Mouse (Mus musculus): Measurements from ENCODE around the gene Scfd2. TPM values are rescaled to one million over a fixed set of nuclear protein-coding genes. Genes with fewer than 3 reads are reported as not detected.

Scfd2 gene
- 10 to 100 TPM; 13.3 TPM for total RNA-seq (2021)

DNA sequence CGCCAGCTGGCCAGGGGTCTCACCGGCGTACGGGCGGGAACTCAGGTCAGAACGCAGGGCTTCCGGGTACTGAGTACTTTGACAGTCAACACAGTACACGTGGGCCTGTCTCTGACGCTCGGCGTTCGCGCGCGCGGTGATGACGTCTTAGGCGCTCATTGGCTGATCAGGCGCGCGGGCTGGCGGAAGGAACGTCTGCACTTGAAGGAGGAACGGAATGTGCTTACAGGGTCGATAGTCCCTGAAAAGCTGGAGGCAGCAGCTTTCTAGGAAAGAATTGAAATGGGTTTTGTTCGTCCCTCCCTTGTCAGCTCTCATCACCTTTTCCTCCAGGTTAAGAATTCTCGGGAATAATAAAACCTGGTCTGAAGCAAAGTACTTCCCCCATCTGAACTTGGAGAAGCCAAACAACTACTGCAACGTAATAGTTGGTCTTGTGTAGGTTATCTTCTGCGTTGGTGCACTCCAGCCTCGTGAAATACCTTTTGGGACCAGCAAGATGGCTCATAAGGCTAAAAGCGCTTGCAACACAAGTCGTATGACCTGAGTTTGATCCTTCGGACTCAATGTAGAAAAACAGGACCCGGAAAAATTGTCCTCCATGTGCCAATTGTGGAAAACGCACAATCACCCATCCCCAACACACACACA, at the start of gene Scfd2:
Gene Scfd2 (minus strand): TSS at position 130 of the 651 bp plus-strand sequence.
- intact Hi-C loops (cut with DNase I), result no loop called here
- peak; percentile 98 to 99 for DNase-seq

GRCm38 (mm10) chr5:74571767-74572166, 40.2 kb upstream of the Scfd2 start:
- intact Hi-C loops (cut with DNase I), result no loop called here
- DNase-seq, result no peak

DNA sequence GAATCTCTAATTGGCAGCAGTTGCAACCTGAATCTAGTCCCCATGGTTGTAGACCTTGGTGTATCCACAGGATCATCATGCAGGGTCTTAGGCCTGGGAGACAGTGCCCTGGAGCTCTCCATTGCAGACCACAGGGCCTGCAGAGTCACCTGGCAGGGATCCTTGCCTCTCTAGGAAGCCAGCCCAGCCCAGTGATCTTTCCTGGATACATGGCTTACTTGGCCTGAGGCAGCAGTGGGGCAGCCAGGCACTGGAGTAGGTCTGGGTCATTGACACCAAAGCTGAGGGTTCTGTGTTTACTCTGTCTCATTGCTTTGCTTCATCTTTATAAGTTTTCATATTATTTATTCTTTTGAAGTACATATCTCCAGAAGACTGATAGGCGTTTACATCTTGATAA, 29.6 kb upstream of the Scfd2 start:
- peak in 1 of 2 experiments; percentile 7 for DNase-seq
- intact Hi-C loops (cut with DNase I), result no loop called here

GRCm38 (mm10) chr5:74549566-74549965, 18.0 kb upstream of the Scfd2 start:
- no peak for DNase-seq
- intact Hi-C loops (cut with DNase I), result no loop called here

- intact Hi-C loops (cut with DNase I), result no loop called here
- no peak for DNase-seq
Measured at GRCm38 (mm10) chr5:74545606-74546005, 14.0 kb upstream of the Scfd2 start.

DNA sequence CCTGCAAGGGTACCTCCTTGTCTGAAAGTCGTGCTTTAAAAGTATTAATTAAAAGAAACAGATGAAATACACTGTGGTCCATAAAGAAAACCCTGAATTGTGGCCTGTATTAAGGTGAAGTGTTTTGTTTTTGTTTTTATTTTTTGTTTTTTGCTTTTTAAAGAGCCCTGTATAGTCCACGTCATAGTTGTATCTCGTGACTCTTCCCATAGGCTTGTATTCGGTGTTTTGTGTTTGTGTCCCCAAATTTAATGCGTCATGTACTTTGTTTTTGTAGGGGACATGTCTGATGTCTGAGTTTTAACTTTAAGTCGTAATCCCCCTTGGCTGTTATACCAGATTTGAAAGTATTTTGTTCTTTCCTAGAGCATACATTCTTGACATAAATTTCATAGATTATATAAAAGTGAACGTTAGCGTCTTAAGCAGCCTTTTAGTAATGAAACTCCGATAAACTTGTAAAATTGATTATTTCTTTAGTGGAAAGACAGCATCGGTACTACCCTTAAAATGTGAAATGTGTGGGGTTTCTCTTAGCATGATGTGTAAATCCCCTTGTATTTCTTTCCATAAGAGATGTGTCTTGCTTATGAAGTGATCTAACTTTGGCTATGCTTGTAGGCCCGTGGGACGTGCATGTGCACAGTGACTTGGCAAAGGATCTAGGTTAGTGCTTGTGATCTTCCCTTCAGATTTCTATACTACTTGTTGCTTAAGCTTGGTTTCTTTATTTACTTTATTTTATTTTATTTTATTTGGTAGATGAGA, 4.8 kb upstream of the Scfd2 start:
- DNase-seq, result no peak
- intact Hi-C loops (cut with DNase I), result loop anchor here (5.0 kb wide), 2 partner anchors 224 to 621 kb away; no protein-coding TSS in a partner anchor

GRCm38 (mm10) chr5:74535240-74536021, 3.9 kb upstream of the Scfd2 start, which contains the start of gene Fip1l1:
Gene Fip1l1 (plus strand): TSS chr5:74535449.
- intact Hi-C loops (cut with DNase I), result loop anchor here (5.0 kb wide), 2 partner anchors 223 to 622 kb away; no protein-coding TSS in a partner anchor
- DNase-seq, result peak; percentile 93 to 94

- intact Hi-C loops (cut with DNase I), result no loop called here
- DNase-seq, result no peak
Measured at GRCm38 (mm10) chr5:74530785-74531184, 774 bp downstream of the Scfd2 start.

DNA sequence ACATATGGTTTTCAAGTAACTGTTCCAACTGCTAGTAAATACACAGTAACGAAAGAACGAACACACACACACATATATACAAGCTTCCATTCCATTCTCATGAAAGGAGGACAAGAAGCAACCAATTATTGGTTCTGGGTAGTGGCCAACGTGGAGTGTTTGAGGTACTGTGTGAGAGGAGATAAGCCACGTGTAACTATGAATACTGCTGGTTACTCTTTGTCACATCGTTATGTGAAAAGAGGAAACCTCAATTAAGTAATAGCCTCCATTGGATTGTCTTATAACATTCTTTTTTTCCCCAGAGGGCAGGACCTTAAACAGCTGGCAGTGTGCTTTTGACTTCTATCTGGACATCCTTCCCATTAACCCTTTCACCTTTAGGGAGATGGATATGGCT, 4.5 kb downstream of the Scfd2 start:
- intact Hi-C loops (cut with DNase I), result no loop called here
- DNase-seq, result no peak

DNA sequence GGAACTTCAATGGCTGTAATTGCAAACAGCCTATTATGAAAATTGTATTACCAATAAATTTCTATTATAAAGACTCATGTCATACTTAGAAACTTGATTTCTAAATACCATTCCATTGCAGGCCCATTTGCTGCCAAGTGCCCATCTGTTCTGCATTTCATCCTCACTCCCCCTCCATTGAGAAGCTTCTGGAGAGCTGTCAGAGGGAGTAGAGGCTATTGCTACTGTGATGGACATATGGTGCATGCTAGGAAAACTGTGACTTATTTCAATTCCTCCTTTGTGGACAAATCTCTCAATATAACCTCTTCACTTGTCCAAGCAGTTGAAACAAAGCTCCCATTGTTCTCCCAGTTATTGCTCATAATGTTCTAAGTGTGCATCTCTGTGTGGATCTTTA, 19.9 kb downstream of the Scfd2 start:
- DNase-seq, result peak; percentile 9 to 10
- intact Hi-C loops (cut with DNase I), result no loop called here

DNA sequence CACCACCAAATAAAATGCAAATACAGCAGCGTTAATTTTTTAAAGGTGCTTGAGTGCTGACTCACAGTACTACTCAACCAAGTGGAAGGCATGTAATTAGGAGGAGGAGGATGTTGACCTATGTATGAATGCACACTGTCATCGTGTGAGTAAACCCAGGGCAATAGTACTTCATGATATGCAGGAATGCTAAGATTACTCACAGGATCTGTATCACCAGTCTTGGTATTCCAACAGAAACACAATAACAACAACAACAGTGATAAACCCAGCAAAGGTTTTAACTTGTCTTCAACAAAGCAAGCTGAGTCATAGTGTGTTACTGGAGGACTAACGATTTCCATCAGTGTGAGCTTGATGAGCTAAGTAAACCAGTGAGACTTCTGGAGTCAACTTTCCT, 38.9 kb downstream of the Scfd2 start:
- intact Hi-C loops (cut with DNase I), result no loop called here
- no peak for DNase-seq

DNA sequence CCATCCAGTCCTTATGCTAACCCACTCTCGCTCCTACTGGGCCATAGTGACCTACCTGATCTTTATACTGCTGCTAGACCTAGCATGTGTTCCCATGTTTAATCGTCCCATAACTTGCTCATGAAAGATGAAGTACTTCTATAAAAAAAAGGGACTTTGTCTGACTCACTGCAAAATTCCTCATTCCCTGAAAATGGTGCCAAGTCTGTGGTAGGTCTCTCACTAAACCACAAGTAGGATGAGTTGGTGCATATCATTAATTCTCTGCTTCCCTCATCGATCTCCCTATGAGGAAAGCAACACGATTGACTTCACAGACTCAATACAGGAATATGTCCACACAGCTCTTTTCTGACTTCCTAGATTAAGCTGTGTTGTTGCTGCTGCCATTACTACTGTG, 46.9 kb downstream of the Scfd2 start:
- intact Hi-C loops (cut with DNase I), result no loop called here

DNA sequence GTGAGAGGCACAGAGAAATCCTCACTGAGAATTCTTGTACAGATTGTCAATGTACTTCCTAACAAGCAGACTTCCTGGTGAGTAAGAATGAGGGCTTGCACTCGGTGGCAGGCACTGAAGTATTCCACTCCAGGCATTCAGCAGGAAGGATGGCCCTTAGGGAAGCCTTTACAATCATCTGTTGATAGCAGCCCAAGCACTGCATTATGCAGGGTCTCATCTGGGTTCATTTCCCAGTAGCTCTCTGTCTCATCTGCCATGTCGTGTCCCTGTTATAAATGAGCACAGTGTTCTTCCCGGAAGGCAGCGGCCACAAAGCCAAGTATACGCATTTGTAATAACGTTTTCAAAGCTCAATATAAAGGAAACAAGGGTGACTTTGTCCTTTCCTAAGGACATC, 48.9 kb downstream of the Scfd2 start:
- DNase-seq, result no peak
- intact Hi-C loops (cut with DNase I), result no loop called here

More for the DNA sequence above, 46.9 kb downstream of the Scfd2 start:
- no peak for DNase-seq

DNA sequence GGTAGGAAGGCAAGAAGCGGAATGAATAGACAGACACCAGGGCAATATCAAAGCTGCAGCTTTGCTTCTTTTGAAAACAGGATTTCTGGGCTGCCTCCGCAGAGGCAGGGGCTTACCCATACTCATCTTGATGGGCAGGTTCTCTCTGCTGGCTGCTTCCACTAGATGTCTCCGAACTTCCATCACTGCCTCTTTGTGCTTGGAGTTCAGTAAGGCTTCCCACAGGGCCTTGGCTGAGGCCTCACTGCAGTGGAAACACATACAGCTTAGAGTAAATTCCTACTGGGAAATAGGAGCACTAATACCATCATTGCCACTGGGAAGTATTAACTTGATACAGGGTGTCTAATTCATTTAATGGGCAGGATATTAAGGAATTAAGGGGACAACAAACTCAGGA, 49.5 kb downstream of the Scfd2 start:
- intact Hi-C loops (cut with DNase I), result no loop called here
- DNase-seq, result no peak

- intact Hi-C loops (cut with DNase I), result no loop called here
- DNase-seq, result no peak
Measured at GRCm38 (mm10) chr5:74480409-74480808, 51.1 kb downstream of the Scfd2 start.

DNA sequence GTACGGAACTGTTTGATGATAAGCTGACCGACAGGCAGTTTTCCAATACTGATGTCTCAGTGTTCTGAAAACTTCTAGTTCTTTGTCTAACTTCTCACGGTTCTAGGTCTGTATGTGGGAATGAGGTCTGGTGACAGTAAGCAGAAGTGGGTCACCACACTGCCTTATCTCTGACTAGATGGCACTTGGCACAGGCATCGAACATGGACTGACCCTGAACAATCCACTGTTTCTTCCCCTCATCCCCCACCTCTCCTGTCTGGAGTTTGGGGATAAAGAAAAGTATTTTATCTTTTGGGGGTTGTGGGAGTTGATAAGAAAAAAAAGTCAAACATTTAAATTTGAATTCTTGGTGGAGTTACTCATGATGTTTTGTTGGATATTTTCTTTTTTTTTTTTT, 51.6 kb downstream of the Scfd2 start:
- intact Hi-C loops (cut with DNase I), result no loop called here
- no peak for DNase-seq

GRCm38 (mm10) chr5:74479157-74479556, 52.4 kb downstream of the Scfd2 start:
- DNase-seq, result no peak
- intact Hi-C loops (cut with DNase I), result no loop called here

GRCm38 (mm10) chr5:74476551-74476950, 55.0 kb downstream of the Scfd2 start:
- intact Hi-C loops (cut with DNase I), result no loop called here
- DNase-seq, result no peak

DNA sequence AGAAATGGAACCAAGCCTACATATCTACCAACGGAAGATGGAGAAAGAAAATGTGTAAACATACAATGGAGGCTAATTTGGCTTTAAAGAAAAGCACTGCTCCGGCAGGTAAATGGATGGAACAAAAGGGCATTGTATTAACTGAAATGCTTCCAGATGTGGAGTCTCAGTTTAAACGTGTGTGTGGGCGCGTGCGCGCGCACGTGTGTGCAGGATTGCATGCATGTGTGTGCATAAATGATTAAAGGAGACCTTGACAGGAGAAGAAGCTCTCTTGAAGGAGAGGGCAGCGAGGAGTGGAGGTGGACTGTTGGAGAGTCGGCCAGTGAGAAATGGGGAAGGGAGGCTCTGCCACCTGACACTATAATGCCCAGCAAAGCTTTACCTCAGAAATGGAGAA, 58.4 kb downstream of the Scfd2 start:
- DNase-seq, result no peak
- intact Hi-C loops (cut with DNase I), result no loop called here

DNA sequence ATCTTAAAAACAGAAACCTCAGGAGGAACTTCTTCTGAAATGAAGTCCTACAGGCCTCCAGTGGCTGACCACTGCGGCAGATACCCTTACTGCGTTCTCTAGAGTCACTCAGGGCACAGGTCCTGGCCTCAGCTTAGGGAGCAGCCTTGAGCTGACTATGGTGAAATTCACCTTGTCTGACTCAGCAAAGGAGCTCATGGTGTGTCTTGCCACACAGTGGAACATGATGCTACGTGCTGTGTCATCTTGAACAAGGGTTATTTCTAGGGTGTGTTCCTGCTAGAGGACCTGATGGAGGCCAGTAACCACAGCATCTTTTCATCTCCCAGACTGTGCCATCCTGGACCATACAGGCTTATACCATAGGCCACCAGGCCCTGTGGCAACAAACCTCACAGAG, 60.7 kb downstream of the Scfd2 start:
- no peak for DNase-seq
- intact Hi-C loops (cut with DNase I), result no loop called here

DNA sequence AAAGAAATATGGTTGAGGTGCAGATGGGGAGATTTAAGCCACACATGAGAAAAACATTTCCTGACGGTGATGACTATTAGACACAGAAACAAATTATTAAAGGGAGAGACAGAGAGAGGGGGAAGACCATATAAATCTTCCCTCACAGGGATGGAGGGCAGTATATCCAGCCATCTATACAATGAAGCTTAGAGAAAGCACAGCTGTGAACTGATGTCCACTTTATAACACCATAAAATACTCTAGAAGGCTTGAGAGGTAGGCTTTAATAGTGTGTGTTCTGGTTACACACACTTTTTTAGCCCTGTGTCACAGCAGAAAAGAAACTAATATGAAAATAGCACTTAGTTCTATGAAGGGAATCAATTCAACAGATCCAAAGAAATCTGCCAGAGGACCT, 61.9 kb downstream of the Scfd2 start:
- intact Hi-C loops (cut with DNase I), result no loop called here
- no peak for DNase-seq
